Mouse (Mus musculus) midbrain, embryonic 14.5 days (tissue): ENCODE measurements at regions not wholly inside any gene's neighbourhood (a gene's known extent, or its start where the extent isn't known, plus 50 kb on each side); places are given as distances from the start of the nearest gene placed in this dataset.
A peak's percentile ranks its signal among the peaks of the same experiment; 100 is the strongest.

Source experiments
- ATAC-seq: fragments of 200-750 bp; cut with Nextera tagmentation; 2 replicates; pipeline ENCODE4 v1.8.0; 2017; ENCODE audit warnings: moderate number of reproducible peaks, moderate library complexity; ENCODE audit not compliant: low FRiP score, low TSS enrichment
- DNase-seq: peaks from one replicate; pipeline ENCODE4 v3.0.0-alpha.2; 2015
- H3K27ac ChIP-seq: fragments of 300-500 bp; sonication (generic); replicated peaks from 2 replicates; pipeline ENCODE4 v1.5.1; 2014; ENCODE audit warnings: mild to moderate bottlenecking, low read depth, low read length, moderate library complexity
- H3K27me3 ChIP-seq: fragments of 300-500 bp; sonication (generic); 2 replicates; pipeline ENCODE4 v1.6.1; 2014; ENCODE audit warnings: low read length, control low read depth, mixed read lengths; ENCODE audit not compliant: control insufficient read depth, insufficient read depth
- H3K36me3 ChIP-seq: fragments of 300-500 bp; sonication (generic); 2 replicates; pipeline ENCODE4 v1.6.1; 2014; ENCODE audit warnings: low read length, control low read depth; ENCODE audit not compliant: control insufficient read depth, insufficient read depth
- H3K4me1 ChIP-seq: fragments of 300-500 bp; sonication (generic); 2 replicates; pipeline ENCODE4 v1.6.1; 2014; ENCODE audit warnings: mild to moderate bottlenecking, antibody characterized with exemption, low read length, control low read depth; ENCODE audit not compliant: control insufficient read depth, insufficient read depth
- H3K4me2 ChIP-seq: fragments of 300-500 bp; sonication (generic); 2 replicates; pipeline ENCODE4 v1.6.1; 2014; ENCODE audit warnings: mild to moderate bottlenecking, low read length, moderate library complexity
- H3K4me3 ChIP-seq: fragments of 300-500 bp; sonication (generic); replicated peaks from 2 replicates; pipeline ENCODE4 v1.5.1; 2014; ENCODE audit warnings: low read depth, low read length
- H3K9ac ChIP-seq: fragments of 300-500 bp; sonication (generic); replicated peaks from 2 replicates; pipeline ENCODE4 v1.6.1; 2014; ENCODE audit warnings: mild to moderate bottlenecking, low read length, moderate library complexity
- H3K9me3 ChIP-seq: fragments of 300-500 bp; sonication (generic); 2 replicates; pipeline ENCODE4 v1.6.1; 2016; ENCODE audit warnings: low read length, control low read depth, mixed read lengths; ENCODE audit not compliant: control insufficient read depth
- WGBS: fragments of 180-500 bp; shearing (Covaris S2); extraction: QIAGEN DNeasy Blood & Tissue Kit; methylation state at CpG from one replicate; pipeline ENCODE4 v1.1.7; 2014; 5-methylcytosine and 5-hydroxymethylcytosine counted together

- DNase-seq, result no peak
- Histone ChIP-seq H3K9ac (no peak overlapping the region), H3K9me3 (no peaks in the 10 kb centered on the region), H3K36me3 (no peaks in the 10 kb centered on the region), H3K4me2 (no peak overlapping the region), H3K27me3 (no peaks in the 10 kb centered on the region), H3K27ac (no peak overlapping the region), H3K4me1 (no peaks in the 10 kb centered on the region), H3K4me3 (no peak overlapping the region)
- 66% methylated on average over 6 of the region's 6 CpGs for WGBS
- no peak for ATAC-seq
Measured at GRCm38 (mm10) chr10:98333411-98334067, 580.7 kb upstream of the Atp2b1 start.

- no peaks in the 10 kb centered on the region for H3K4me1 ChIP-seq
- DNase-seq, result no peak
- H3K27me3 ChIP-seq, result no peaks in the 10 kb centered on the region
- ATAC-seq, result no peak
- WGBS, result 86% methylated on average over 5 of the region's 5 CpGs
- no peak overlapping the region for H3K27ac ChIP-seq
- no peak overlapping the region for H3K4me2 ChIP-seq
- no peak overlapping the region for H3K4me3 ChIP-seq
- no peaks in the 10 kb centered on the region for H3K36me3 ChIP-seq
- no peaks in the 10 kb centered on the region for H3K9me3 ChIP-seq
- no peak overlapping the region for H3K9ac ChIP-seq
Measured at GRCm38 (mm10) chr10:98343827-98344226, 570.4 kb upstream of the Atp2b1 start.

- 75% methylated on average over 5 of the region's 5 CpGs for WGBS
- no peak overlapping the region for H3K4me2 ChIP-seq
- H3K4me3 ChIP-seq, result no peak overlapping the region
- DNase-seq, result peak; percentile 31
- no peaks in the 10 kb centered on the region for H3K27me3 ChIP-seq
- no peak overlapping the region for H3K9ac ChIP-seq
- no peaks in the 10 kb centered on the region for H3K36me3 ChIP-seq
- H3K27ac ChIP-seq, result no peak overlapping the region
- no peaks in the 10 kb centered on the region for H3K9me3 ChIP-seq
- ATAC-seq, result no peak
- no peaks in the 10 kb centered on the region for H3K4me1 ChIP-seq
Measured at GRCm38 (mm10) chr10:98349466-98349865, 564.7 kb upstream of the Atp2b1 start.

- DNase-seq (no peak), ATAC-seq (no peak)
- no peaks in the 10 kb centered on the region for H3K36me3 ChIP-seq
Measured at GRCm38 (mm10) chr10:98350318-98350926, 563.8 kb upstream of the Atp2b1 start.

GRCm38 (mm10) chr10:98352061-98352460 lies 562.1 kb upstream of the Atp2b1 start:
- Histone ChIP-seq H3K27me3 (no peaks in the 10 kb centered on the region), H3K4me3 (no peak overlapping the region), H3K9me3 (no peaks in the 10 kb centered on the region), H3K4me1 (no peaks in the 10 kb centered on the region), H3K4me2 (no peak overlapping the region), H3K27ac (no peak overlapping the region), H3K9ac (no peak overlapping the region), H3K36me3 (no peaks in the 10 kb centered on the region)
- no peak for DNase-seq
- WGBS, result 91% methylated on average over 2 of the region's 2 CpGs
- no peak for ATAC-seq

More at GRCm38 (mm10) chr10:98350318-98350926, 563.8 kb upstream of the Atp2b1 start:
- WGBS, result 83% methylated on average over 6 of the region's 6 CpGs
- no peaks in the 10 kb centered on the region for H3K9me3 ChIP-seq
- H3K27ac ChIP-seq, result no peak overlapping the region
- no peak overlapping the region for H3K4me3 ChIP-seq
- no peak overlapping the region for H3K4me2 ChIP-seq
- H3K9ac ChIP-seq, result no peak overlapping the region
- H3K4me1 ChIP-seq, result no peaks in the 10 kb centered on the region
- H3K27me3 ChIP-seq, result no peaks in the 10 kb centered on the region

GRCm38 (mm10) chr10:98354486-98354885 lies 559.7 kb upstream of the Atp2b1 start:
- DNase-seq (no peak), ATAC-seq (no peak)
- 81% methylated on average over 2 of the region's 2 CpGs for WGBS
- H3K27me3 ChIP-seq, result no peaks in the 10 kb centered on the region
- H3K36me3 ChIP-seq, result no peaks in the 10 kb centered on the region
- no peak overlapping the region for H3K27ac ChIP-seq
- H3K4me3 ChIP-seq, result no peak overlapping the region
- H3K4me2 ChIP-seq, result no peak overlapping the region
- H3K9me3 ChIP-seq, result no peaks in the 10 kb centered on the region
- no peak overlapping the region for H3K9ac ChIP-seq
- no peaks in the 10 kb centered on the region for H3K4me1 ChIP-seq

- no peak overlapping the region for H3K9ac ChIP-seq
- H3K4me1 ChIP-seq, result no peaks in the 10 kb centered on the region
- no peak for ATAC-seq
- no peaks in the 10 kb centered on the region for H3K9me3 ChIP-seq
- H3K4me2 ChIP-seq, result no peak overlapping the region
- H3K27me3 ChIP-seq, result no peaks in the 10 kb centered on the region
- no peak for DNase-seq
- no peaks in the 10 kb centered on the region for H3K36me3 ChIP-seq
- no peak overlapping the region for H3K4me3 ChIP-seq
- 74% methylated on average over 2 of the region's 2 CpGs for WGBS
- no peak overlapping the region for H3K27ac ChIP-seq
Measured at GRCm38 (mm10) chr10:98364604-98365003, 549.6 kb upstream of the Atp2b1 start.

GRCm38 (mm10) chr10:98372561-98372960 lies 541.6 kb upstream of the Atp2b1 start:
- H3K36me3 ChIP-seq, result no peaks in the 10 kb centered on the region
- no peak for DNase-seq
- H3K27me3 ChIP-seq, result no peaks in the 10 kb centered on the region
- H3K9ac ChIP-seq, result no peak overlapping the region
- no peaks in the 10 kb centered on the region for H3K4me1 ChIP-seq
- no peak overlapping the region for H3K4me3 ChIP-seq
- no peak overlapping the region for H3K27ac ChIP-seq
- WGBS, result 71% methylated on average over 4 of the region's 4 CpGs
- no peak for ATAC-seq
- no peaks in the 10 kb centered on the region for H3K9me3 ChIP-seq
- no peak overlapping the region for H3K4me2 ChIP-seq

- Histone ChIP-seq H3K4me2 (no peak overlapping the region), H3K9me3 (no peaks in the 10 kb centered on the region), H3K4me3 (no peak overlapping the region), H3K27ac (no peak overlapping the region), H3K36me3 (no peaks in the 10 kb centered on the region), H3K4me1 (no peaks in the 10 kb centered on the region), H3K27me3 (no peaks in the 10 kb centered on the region), H3K9ac (no peak overlapping the region)
- no peak for DNase-seq
- ATAC-seq, result no peak
- WGBS, result 86% methylated on average over 3 of the region's 3 CpGs
Measured at GRCm38 (mm10) chr10:98373314-98373713, 540.9 kb upstream of the Atp2b1 start.
